Mouse (Mus musculus) layer of hippocampus, adult 18-20 months (tissue): ENCODE results near the gene Mmp24. TPM values are rescaled to one million over a fixed set of nuclear protein-coding genes. Genes with fewer than 3 reads are reported as not detected.

Source experiments
- DNase-seq, 2 experiments: peaks; one replicate each; pipeline ENCODE4 v3.0.0; 2022; ENCODE audit warnings: low spot score in 2 of 2
- total RNA-seq, 2 experiments: library from RNA; stranded (reverse); gene quantifications; 2 replicates each; pipeline ENCODE4 v1.2.3; 2021

Gene Mmp24
- total RNA-seq, 2 experiments from 2014 or later: 39.2 to 39.9 TPM

DNA sequence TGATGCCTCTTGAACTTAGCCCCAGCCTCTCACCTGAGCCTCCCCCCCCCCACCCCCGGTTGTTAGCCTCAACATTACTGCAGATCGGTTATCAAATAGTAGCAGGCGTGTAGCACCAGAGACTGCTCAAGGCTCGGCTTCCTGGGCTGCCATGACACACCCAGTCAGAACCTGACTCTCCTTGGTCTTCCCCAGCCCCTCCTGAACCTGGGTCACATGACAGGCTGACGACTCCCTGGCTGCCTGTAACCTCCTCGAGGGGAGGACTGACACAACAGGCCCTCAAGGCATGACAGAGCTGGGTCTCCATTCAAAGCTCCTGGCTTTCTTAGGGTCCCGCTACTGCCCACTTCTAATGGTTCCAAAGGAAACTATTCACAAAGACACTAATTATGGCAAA is 74.3 kb downstream of the Mmp24 start:
- no peak for DNase-seq

- DNase-seq: no peak
Observed at GRCm38 (mm10) chr2:155850120-155850519, 75.0 kb downstream of the Mmp24 start.

DNA sequence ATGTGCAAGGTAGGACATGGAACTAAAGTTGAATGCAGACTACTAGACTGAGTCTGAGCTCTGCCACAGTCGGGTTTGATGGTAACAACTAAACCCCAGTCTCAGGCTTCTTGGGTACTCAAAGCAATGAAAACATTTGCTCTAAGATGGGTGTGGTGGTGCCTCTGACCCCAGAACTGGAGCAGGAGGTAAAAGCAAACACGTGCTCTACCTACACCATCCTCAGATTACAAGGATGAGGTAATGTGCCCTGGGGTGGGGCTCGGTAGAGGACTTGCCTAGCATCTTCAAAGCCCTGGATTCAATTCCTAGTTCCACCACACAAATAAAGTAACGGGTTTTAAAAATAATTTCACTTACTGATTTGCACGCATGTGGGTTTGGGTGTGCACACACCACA is 77.4 kb downstream of the Mmp24 start:
- no peak for DNase-seq

DNA sequence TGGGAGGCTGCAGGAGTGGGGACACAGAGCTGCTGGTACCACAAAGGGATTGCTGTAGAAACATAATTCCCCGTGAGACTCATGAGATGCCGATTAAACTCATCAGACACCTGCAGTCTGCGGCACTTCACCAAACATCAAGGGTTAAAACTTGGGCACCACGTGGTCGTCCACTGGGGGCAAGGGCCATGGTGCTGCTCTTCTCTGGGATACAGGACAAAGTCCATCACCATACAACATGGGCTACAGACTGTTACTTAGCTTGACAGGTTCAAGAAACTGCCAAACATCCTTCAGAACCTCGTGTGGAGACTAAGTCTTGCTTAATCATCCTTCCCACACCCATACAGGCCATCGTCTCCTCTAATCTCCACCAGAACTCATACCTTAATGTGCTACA is 85.0 kb downstream of the Mmp24 start:
- no peak for DNase-seq

- no peak for DNase-seq
Observed at GRCm38 (mm10) chr2:155861581-155861980, 86.4 kb downstream of the Mmp24 start.

DNA sequence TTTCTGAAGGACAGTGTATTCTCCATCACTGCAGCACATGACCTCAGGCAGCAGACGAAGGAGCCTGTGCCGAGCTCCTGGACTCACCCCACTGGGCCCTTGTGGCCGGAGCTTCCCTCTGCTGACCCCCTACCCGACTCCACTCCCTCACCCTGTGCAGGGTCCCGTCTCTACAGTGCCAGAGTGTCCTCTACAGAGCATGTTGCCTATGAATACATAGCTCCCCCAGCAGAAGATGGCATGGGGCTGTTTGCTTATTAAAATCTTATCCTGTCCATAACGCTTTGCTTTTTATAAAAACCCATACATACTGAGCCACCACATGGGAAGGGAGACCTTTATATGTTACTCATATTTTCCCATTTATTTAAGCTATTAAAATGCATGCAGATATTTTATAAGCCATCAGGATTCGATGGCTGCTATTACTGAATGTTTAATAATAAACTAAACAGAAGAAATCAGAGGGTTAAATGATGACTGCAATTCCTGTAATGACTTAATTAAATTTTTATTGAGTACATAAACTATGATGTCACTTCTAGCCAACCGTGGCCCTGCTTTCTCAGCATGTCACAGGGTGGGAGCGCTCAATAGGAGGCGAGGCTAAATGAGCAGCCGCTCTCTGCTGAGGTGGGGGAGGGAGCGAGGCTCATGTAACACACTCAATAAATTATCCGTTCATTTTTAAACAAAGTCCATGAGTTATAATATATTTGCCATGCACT is 87.6 kb downstream of the Mmp24 start:
- peak in 1 of 2 experiments; percentile 34 for DNase-seq

- DNase-seq: no peak
Observed at GRCm38 (mm10) chr2:155863301-155863867, 88.2 kb downstream of the Mmp24 start.

Other genes starting within 250 kb of the Mmp24 start
- gene Gss, start 182.5 kb upstream of the Mmp24 start, total RNA-seq: 10 to 100 TPM; 23.4 to 24.7 TPM
- gene Myh7b, start 164.1 kb upstream of the Mmp24 start, total RNA-seq: 1 to 10 TPM; 3.0 to 4.9 TPM
- gene Trpc4ap, start 83.0 kb upstream of the Mmp24 start, total RNA-seq: 100 to 1,000 TPM; 163 to 168 TPM
- gene Edem2, start 45.9 kb upstream of the Mmp24 start, total RNA-seq: 10 to 100 TPM; 23.3 to 24.4 TPM
- not detected for gene Gm17581, start 39.5 kb upstream of the Mmp24 start, total RNA-seq
- under 1 TPM; 0.89 to 0.92 TPM for gene Procr, start 24.2 kb upstream of the Mmp24 start, total RNA-seq
- 10 to 100 TPM; 57.3 to 64.4 TPM for gene BC029722, start 44.1 kb downstream of the Mmp24 start, total RNA-seq
- 10 to 100 TPM; 66.9 to 70.9 TPM for gene Eif6, start 51.6 kb downstream of the Mmp24 start, total RNA-seq
- not detected for gene Fam83c, start 59.5 kb downstream of the Mmp24 start, total RNA-seq
- 10 to 100 TPM; 83.7 to 84.9 TPM for gene Uqcc1, start 155.0 kb downstream of the Mmp24 start, total RNA-seq
- gene Gm15557, start 165.4 kb downstream of the Mmp24 start, total RNA-seq: not detected
- under 1 TPM; 0.12 to 0.13 TPM for gene Gdf5, start 170.0 kb downstream of the Mmp24 start, total RNA-seq
- gene Cep250, start 181.1 kb downstream of the Mmp24 start, total RNA-seq: 10 to 100 TPM; 18.8 to 21.7 TPM
- 1 to 10 TPM; 1.4 to 1.5 TPM for gene 6430550D23Rik, start 232.6 kb downstream of the Mmp24 start, total RNA-seq
- gene Ergic3, start 232.7 kb downstream of the Mmp24 start, total RNA-seq: 100 to 1,000 TPM; 214 to 229 TPM